Mouse (Mus musculus) left cerebral cortex, postnatal 36 days (tissue): Measurements from ENCODE around the gene Epn1. TPM values are rescaled to one million over a fixed set of nuclear protein-coding genes. Genes with fewer than 3 reads are reported as not detected.

ENCODE experiments used
- DNase-seq, 2 experiments: peaks; one replicate each; pipeline ENCODE4 v3.0.0; 2021 to 2022; ENCODE audit warnings: low spot score in 2 of 2, mixed read lengths in 1 of 2
- intact Hi-C: fragments of 180-260 bp; cut with DNase I; formaldehyde crosslinking; loops from one replicate; pipeline ENCODE4 v1.15.1; 2025
- total RNA-seq, 2 experiments: library from RNA; stranded (reverse); gene quantifications; 2 replicates each; pipeline ENCODE4 v1.2.3; 2021

Gene Epn1
- 100 to 1,000 TPM; 435 to 530 TPM for total RNA-seq

DNA sequence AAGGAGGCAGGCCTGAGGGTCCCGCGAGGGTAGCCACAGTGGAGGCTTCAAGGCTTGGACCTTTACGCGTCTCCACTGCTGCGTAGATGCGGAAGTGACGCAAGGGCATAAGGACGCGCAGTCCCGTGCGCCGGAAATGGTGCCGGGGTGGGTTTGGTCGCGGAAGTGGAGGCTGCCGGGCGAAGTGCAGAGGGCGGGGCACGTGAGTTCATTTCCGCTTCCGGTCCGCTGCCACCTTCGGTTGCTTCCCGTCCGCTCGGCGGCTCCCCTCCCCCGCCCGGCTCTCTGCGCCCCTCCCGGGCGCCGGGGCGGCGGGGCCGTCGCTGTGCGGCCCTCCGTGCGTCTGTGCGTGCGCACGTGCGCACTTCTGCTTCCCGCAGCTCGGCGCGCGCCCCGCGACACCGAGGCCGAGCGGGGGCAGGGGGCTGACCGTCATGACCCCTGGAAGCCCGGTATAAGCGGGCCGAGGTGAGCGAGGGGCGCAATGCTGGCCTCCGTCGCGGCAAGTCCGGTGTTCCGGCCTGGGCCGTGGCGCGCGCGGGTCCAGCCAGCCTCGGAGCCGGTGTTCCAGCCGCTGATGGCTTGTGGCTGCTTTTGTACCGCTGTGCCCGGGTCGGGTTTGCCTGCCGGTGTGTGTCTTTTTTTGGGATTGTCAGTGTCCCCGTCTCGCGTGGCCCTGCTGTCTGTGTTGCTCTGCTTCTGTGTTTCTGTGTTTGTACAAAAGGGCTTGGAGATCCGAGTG, at the start of gene Epn1:
TSS of gene Epn1 (plus strand) at position 226 of the 742 bp plus-strand sequence.
- intact Hi-C loops: loop anchor here (1.0 to 10.0 kb wide), 2 partner anchors 18 to 1435 kb away; partner anchors contain the start of genes Cnot3 and U2af2
- peak; percentile 97 to 98 for DNase-seq

DNA sequence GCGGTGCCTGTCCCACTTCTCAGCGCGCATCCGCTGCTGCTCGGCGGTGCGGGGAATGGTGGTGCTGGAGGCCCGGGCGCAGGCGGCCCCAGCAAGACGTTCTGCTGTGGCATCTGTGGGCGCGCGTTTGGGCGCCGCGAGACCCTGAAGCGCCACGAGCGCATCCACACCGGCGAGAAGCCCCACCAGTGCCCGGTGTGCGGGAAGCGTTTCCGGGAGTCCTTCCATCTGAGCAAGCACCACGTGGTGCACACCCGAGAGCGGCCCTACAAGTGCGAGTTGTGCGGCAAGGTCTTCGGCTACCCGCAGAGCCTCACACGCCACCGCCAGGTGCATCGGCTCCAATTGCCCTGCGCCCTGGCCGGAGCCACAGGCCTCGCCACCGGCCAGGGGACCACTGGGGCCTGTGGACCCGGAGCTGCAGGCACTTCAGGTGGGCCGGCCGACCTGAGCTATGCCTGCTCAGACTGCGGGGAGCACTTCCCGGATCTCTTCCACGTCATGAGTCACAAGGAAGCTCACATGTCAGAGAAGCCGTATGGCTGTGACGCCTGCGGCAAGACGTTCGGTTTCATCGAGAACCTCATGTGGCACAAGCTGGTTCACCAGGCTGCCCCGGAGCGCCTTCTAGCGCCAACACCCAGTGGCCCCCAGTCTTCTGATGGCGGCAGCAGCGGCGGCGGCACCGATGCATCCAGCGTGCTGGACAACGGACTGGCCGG, 49.3 kb upstream of the Epn1 start:
- intact Hi-C loops: no loop called here

DNA sequence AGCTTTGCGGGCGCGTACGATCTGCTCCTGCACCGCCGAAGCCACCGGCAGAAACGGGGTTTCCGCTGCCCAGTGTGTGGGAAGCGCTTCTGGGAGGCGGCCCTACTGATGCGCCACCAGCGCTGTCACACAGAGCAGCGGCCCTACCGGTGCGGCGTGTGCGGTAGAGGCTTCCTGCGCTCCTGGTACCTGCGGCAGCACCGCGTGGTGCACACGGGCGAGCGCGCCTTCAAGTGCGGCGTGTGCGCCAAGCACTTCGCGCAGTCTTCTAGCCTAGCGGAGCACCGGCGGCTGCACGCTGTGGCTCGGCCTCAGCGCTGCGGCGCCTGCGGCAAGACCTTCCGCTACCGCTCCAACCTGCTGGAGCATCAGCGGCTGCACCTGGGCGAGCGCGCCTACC, 48.5 kb upstream of the Epn1 start:
- intact Hi-C loops: no loop called here
- no peak for DNase-seq

More for the DNA sequence above, 49.3 kb upstream of the Epn1 start:
- DNase-seq: no peak

DNA sequence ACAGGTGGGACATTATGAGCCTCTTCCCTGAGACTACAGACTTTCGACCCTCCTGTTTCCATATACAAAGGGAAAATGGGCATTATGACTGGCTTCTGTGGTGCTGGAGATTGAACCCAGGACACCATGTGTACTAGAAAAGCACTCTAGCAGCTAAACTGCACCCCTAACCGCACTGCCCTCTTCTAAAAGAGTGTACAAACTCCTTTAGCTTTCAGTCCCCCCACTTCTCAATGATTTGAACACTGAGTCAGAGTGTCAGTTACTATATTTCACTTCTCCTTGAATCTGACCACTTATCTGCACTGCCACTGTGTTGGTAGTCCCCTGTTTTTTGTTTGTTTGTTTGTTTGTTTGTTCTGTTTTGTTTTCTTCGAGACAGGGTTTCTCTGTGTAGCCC, 46.2 kb upstream of the Epn1 start, which contains the start of gene 4632433K11Rik:
TSS of gene 4632433K11Rik (plus strand) at position 301 of the 400 bp plus-strand sequence.
- DNase-seq: no peak
- intact Hi-C loops: no loop called here

DNA sequence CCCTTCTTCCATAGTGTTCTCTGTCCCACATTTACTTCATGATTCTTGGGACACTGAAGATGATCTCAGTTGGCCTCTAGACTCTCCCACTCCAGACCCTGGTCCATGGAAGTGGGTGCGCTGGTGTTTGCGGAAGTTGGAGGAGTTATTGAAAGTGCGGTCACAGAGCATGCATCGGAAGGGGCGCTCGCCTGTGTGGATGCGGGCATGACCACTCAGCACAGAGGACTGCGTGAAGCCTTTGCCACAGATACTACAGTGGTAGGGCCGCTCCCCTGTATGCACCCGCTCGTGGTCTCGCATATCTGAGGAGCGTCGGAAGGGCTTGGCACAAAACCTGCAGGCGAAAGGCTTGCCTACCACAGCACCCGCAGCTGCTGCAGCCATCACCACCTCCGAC, 44.4 kb upstream of the Epn1 start:
- DNase-seq: no peak
- intact Hi-C loops: no loop called here

DNA sequence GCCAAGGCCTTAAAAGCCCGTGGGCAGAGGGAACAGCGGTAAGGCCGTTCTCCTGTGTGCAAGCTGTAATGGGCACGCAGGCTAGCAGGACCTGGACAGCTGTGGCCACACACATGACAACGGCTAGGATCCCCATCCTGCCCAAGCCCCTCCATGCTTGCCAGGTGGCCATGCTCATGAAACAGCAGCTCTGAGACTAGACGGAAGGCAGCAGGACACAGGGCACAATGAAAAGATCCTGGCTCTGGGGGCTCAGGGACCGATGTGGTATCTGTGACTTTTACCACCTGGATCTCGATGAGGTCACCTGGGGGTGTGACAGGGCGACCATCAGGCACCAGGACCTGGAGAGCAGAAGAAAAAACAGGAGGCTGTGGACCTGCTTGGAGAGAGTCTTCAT, 43.9 kb upstream of the Epn1 start:
- intact Hi-C loops: no loop called here
- no peak for DNase-seq

DNA sequence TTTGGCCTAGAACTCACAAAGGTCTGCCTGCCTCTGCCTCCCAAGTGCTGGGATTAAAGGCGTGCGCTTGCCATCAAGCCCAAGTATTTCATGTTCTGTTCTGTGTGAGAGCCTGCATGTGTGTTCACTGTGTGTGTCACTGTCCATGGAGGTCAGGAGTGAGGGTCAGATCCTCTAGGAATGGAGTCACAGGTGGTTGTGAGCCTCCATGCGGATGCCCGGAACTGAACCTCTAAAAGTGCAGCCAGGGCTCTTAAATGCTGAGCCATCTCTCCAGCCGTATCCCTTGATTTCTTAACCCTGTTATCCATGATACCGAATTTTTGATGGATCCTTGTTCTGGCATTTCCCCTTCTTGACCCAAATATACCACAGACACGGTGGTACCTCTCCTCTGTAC, 43.0 kb upstream of the Epn1 start:
- no peak for DNase-seq
- intact Hi-C loops: no loop called here

DNA sequence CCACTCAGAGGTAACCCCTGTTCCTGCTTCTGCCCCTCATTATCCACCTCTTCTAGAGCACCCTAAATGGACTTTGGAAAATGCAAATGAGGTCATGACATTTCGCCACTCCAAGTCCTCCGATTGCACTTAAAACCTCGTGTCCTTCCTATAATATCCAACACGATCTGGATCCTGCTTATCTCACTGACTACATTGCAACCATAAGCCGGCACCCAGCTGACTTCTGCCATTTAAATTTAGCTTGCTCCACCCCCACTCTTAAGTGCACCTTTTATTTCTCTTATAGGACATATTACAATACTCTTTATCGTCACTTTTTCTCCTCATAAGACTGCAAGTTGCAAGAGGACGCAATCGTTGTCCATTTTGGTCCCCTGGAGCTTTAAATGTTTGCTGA, 42.6 kb upstream of the Epn1 start:
- DNase-seq: no peak

DNA sequence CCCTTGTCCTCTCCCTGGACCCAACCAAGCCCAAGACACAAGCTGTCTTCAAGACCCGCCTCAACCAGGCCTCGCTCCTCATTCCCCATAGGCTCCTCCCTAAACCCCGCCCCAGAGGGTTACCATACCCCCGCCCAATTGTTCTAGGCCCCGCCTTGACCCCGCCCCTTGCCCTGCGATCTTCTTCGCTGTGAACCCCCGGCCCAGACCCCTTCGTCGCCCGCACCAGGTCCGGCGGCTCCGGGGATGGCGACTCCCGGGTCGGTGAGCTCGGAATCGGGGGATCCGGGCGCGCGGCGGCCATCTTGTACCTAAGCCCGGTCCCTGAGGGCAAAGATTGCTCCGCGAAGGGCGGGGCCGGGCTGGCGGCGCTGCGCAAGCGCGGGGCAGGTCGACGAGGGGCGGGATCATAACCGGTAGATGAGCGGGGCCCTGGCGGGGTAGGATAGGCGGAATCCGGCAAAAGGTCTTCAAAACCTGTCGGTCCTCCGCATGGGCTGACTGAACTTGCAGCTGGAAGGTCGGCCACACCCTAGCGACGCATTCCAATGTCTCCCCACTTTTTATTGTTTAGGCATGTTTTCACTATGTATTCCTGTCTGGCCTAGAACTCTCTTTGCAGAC, 41.8 kb upstream of the Epn1 start, which contains the start of gene Zfp784:
TSS of gene Zfp784 (minus strand) at position 338 of the 624 bp plus-strand sequence.
- intact Hi-C loops: no loop called here
- DNase-seq: peak; percentile 93

More for the DNA sequence above, 42.6 kb upstream of the Epn1 start:
- intact Hi-C loops: no loop called here

DNA sequence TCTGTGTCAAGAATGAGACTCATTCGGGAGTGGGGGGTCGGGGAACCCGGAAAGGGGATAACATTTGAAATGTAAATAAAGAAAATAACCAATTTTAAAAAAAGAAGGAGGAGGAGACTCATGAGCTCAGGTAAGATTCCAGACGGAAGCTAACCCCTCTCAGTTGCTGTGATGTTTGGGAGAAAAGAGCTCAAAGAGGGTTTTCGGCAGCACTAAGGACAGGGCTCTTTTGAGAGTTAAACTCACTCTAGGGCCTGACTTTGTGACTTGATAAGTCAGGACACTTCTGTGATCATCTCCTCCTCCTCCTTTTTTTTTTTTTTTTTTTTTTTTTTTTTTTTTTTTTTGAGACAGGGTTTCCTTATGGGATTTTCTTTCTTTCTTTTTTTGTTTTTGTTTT, 41.1 kb upstream of the Epn1 start:
- intact Hi-C loops: no loop called here

DNA sequence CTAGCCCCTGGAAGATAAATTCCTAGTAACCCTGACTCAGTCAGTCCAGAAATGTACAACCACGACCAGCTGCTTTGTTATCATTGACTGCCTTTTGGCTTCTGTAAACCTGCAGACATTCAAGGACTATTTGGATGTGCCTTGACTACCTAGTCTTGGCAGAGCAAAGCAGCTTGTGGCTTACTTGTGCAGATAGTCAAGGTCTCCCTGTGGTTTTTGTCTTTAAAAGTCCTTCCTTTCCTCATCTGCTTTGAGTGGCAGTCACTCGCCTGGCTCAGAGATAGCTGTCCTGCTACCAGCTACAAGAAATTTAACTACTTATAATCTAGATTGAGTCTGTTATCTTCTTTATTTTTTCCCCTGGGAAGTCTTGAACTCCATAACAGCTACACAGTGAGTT, 35.1 kb upstream of the Epn1 start:
- intact Hi-C loops: no loop called here
- no peak for DNase-seq

More for the DNA sequence above, 41.1 kb upstream of the Epn1 start:
- no peak for DNase-seq

DNA sequence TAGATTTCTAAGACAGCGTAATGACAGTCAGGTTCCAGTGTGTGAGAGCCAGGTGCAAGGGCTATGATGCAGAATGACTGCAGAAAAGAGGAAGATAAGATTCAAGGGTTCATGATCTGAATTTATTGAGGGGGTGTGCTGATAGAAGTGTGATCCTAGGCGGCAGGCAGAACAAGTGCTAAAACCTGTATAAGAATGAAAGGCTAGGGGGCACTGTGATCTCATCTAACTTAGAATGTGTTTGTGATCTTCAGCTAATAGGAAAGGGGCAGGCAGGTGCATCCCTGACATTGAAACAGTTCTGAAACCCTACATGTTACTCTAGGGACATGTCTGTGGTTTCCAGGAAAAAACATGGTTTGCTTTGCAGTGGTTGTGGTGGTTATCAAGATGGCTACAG, 33.9 kb upstream of the Epn1 start:
- intact Hi-C loops: no loop called here
- DNase-seq: no peak

DNA sequence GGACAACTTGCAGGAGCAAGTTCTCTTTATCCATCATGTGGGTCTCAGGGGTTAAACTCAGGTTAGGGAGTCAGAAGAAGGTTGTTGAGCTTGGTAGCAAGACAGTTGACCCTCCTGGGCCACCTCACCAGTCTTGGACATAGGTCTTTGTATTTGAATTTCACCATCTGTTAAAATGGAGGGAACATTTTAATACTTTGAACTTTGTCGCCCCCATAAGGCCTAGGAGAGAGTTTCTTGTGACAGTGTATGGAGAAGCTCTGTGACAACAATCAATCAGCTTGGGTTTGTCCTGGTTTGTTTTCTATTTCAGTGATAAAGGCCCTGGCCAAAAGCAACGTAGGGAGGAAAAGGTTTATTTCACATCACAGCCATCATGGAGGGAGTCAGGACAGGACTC, 32.7 kb upstream of the Epn1 start:
- intact Hi-C loops: no loop called here
- no peak for DNase-seq

DNA sequence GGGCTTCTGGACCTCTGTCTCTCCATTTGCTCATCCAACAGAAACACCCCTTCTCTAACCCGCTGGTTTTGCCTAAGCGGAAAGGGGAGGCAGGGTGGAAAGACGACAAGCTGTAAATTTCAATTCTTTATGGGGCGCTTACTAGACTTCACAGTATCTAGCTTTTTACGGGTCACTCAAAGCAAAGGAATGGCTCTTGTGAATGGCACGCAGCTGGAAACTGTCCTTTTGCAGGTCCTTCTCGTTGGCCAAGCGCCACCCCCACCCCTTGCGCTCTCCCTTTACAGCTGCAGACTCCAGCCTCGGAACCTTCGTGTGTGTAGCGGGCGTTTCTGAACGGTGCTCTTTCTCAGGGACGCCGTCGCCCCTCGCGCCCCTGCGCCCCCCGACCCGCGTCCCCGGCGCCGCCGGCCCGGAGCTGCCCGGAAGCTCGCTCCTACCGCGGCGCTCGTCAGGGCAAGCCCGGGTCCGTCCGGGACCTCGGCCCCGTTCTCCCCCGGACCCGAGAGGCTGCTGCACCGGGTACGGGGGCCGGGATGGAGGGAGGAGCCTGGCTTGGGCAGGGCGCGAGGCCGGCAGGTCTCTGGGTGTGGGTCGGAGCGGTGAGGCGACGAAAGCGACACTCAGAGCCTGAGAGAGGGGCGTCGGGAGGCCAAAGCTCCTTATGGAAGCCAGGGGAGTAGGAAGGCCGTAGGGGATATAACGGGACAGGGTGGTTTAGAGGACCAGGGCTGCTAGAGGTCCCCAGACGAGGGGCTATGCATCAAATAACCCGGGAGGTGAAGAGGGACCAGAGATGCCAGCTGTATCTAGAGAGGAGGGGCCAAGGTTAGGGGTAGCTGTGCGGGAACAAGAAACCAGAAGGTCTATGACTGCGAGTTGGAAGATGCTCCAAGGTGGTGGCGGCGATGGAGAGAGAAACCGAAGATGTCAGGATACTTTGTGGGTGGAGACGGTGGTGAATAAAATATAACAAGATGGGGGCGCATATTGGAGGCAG, 28.5 kb upstream of the Epn1 start, which contains the start of gene Zfp580:
TSS of gene Zfp580 (plus strand) at position 346 of the 1,000 bp plus-strand sequence.
- intact Hi-C loops: loop anchor here (2.0 to 5.0 kb wide), 2 partner anchors 31 to 109 kb away; partner anchors contain the start of genes Ccdc106 and Zfp865
- DNase-seq: peak; percentile 84 to 88

DNA sequence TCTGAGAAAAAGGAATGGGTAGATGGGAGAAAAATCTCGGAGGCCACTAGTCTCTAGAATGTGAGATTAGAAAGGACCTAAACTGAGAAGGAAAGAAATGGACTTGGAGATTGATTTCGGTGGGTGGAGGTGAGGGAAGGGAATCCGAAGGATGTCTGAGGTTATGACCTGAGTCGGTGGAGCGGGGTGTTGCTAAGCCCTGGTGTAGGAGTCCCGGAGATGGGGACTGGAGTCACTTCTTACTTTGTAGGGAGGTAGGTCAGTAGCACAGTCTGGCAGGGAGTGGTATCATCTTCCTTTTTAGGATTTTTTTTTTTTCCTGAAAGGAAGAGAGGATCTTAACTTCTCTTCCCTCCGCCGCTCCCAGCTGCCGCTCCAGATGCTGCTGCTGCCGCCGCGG, 27.6 kb upstream of the Epn1 start:
- no peak for DNase-seq
- intact Hi-C loops: loop anchor here (5.0 kb wide), 1 partner anchor 110 kb away; no protein-coding TSS in a partner anchor

DNA sequence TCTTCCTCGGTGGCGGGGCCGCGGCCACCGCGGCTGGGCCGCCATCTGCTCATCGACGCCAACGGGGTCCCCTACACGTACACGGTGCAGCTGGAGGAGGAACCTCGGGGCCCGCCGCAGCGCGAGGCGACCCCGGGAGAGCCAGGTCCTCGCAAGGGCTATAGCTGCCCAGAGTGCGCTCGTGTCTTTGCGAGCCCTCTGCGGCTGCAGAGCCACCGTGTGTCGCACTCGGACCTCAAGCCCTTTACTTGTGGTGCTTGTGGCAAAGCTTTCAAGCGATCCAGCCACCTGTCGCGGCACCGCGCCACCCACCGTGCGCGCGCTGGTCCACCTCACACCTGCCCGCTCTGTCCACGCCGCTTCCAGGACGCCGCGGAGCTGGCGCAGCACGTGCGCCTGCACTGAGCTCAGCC, 27.1 kb upstream of the Epn1 start:
- intact Hi-C loops: loop anchor here (5.0 kb wide), 1 partner anchor 111 kb away; no protein-coding TSS in a partner anchor
- DNase-seq: peak in 1 of 2 experiments; percentile 38

DNA sequence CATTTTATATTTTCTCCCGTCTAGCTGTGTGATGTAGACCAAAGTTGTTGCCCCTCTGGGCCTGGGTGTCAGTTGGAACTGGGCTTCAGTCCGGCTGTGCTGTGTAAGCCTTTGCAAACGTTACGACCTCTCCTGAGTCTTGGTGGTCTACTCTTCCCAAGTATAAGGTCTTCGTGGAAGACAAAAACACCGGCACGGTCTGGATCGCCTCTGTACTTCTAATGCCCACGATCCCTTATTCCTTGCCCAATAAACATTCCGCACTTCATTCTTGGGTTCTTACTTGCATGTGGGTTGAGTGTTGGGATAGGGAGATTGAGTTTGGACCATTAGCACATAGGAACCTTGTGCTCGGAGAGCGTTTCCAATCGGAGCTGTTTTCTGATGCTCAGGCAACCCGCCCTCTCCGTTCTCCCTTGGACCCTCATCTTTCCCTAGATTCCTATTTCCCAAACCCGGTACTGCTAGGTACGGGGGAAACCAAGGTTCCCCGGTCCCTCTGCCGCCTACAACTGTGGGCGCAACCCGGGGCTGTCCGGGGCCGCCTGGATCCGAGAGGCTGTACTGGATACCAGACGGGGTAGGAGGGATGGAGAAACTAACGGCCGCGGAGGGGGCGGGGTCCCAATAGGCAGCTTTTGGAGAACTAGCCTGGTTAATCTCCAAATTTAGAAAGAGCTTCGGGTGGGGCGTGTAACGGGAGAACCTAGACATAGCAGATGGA, 26.4 kb upstream of the Epn1 start:
- DNase-seq: peak; percentile 57 to 65
- intact Hi-C loops: loop anchor here (5.0 kb wide), 1 partner anchor 111 kb away; no protein-coding TSS in a partner anchor

DNA sequence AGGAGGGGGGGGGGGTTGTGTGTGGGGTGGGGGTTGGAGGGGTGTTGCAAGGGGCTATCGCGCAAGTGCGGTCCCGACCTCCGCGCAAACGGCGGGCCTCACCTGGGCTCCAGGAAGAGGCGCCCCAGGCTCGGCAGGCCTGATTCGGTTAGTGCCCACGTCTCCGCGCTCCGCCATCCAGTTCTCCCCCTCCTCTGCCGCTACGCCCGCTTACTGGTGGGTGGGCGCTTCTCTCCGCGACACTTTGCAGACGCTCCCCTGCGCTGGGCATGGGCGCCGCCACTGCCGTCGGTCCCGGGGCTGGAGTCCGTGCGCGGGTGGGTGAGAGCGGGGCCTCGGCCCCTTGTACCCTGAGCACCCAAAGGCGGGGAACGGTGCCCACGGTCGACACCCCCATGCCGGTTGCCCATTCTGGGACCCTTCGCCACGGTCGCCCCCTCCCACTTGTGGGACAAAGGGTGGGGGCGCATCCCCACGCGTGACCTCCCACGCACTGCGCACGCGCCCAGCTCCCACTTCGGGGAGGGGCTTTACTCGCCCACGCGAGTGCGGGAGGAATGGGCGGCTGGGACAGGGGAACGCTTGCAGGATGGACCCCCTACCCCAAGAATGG, 23.3 kb upstream of the Epn1 start:
- intact Hi-C loops: loop anchor here (5.0 kb wide), 1 partner anchor 134 kb away; the partner anchor contains the start of gene Nat14
- peak in 1 of 2 experiments; percentile 76 for DNase-seq
